Mouse (Mus musculus): ENCODE measurements around the gene Arsg. TPM values are rescaled to one million over a fixed set of nuclear protein-coding genes. Genes with fewer than 3 reads are reported as not detected.
A peak's percentile ranks its signal among the peaks of the same experiment; 100 is the strongest.
"Not testable (repeated sequence)": the region's sequence is repeated elsewhere in the genome, so short reads cannot be mapped to it uniquely, and the experiment has no call there.

Gene Arsg
- polyA plus RNA-seq, 1 experiment = 3.9 TPM

DNA sequence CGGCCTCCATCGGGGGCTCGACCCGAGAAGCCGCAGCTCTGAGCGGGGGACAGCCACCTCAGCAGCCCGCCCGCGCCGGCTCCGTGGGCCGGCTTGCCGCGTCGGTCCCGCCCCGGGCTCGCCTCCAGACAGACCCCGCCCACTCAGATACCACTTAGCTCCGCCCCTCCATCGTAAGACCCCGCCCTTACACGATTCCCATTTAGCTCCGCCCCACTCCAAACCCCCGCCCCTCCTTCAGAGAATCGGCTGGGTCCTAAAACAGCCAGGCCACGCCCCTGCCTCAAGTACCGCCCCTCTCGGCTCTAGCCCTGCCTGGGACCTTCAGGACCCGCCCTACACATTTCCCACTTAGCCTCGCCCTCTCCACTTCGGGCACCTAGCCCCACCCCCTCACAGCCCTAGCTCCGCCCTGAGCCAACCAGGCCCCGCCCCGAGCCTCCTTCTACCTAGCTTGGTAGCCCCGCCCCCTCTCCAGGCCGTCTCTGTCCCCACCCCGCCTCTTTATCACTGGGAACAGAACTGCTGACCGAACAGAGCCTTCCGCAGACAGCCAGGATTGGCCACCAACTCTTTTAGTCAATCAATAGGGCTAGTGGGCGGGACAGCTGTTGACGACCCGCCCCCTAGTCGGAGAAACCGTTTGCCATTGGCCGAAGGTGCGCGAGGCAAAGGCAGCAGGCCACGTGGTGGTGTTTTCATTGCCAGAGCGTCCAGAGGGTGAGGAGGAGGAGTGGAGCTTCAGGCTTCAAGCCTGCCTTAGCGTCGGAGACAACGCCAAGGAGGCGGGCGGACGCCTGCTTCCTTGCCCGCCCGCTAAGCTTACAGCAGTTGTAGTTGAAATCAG, 138.4 kb downstream of the Arsg start, which contains the start of gene Wipi1:
Gene Wipi1, minus strand, starts transcription at position 665 of the 847 bp plus-strand sequence.
- H3K4me3 ChIP-seq (ENCODE audit: insufficient read depth, low read length) = peak within 1 kb of the TSS; percentile 63
- TF ChIP-seq POLR2A (IDR thresholded peaks at IDR 0.05; ENCODE audit: low read depth, low read length) (peak; percentile 74), CTCF (IDR thresholded peaks at IDR 0.05; ENCODE audit: borderline replicate concordance, insufficient read depth, low read length) (no peak)
- no peaks in the 10 kb centered on the region for H3K4me1 ChIP-seq (ENCODE audit: control insufficient read depth, insufficient read depth, low read length)
- peak within 1 kb of the TSS; percentile 10 for H3K27ac ChIP-seq (ENCODE audit: insufficient read depth, low read length)

DNA sequence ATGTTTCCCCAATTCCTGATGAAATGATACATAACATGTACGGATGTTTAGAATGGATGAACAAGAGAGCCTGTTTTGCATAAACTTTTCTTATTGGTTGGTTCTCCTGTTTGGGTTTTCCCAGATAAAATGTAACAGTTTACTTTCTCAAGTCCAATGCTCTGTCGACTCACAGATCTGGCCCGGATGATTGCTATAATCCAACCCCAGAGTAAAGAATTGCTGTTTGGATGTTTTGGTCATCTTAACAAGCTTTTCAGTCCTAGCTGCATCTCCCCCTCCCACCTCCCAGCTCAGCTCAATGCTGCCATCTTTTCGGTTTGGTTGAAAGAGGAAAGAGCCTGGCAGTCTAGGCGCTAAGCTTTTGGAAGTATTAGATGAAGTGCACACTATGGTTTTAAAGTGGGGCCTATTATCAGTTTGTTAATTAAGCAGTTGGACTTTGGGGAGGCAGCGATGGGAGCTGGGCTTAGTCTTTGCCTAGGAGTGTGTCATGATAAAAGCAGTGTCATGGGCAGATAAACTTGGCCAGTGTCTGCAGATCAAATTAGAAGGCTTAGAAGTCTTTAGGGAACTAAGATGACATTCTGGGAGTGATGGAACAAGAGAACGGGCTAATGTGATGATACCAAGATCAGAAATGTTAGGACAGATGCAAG, 139.8 kb downstream of the Arsg start:
- no peaks in the 10 kb centered on the region for H3K4me1 ChIP-seq (ENCODE audit: control insufficient read depth, insufficient read depth, low read length)
- TF ChIP-seq CTCF (IDR thresholded peaks at IDR 0.05; ENCODE audit: borderline replicate concordance, insufficient read depth, low read length) (no peak), POLR2A (IDR thresholded peaks at IDR 0.05; ENCODE audit: low read depth, low read length) (no peak)
- no peak overlapping the region for H3K4me3 ChIP-seq (ENCODE audit: insufficient read depth, low read length)
- no peak overlapping the region for H3K27ac ChIP-seq (ENCODE audit: insufficient read depth, low read length)

DNA sequence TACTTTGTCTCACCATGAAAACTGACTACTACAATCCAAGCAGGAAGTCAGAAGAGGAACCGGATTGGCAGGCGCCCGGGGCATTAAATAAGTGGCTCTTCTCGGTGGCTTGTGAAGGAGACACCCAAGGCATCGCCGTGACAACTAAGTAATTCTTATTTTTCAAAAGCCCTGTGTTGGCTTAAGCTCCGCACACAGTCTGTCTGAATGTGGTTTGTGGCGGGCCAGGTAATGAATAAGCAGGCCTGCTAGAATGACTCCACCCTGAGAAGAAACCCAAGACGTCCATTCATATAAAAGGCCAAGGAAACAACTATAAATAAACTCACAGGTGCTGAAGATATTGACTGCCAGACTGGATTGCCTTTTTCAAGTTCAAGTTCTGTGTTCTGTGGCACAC, 142.1 kb downstream of the Arsg start:
- H3K27ac ChIP-seq (ENCODE audit: insufficient read depth, low read length) = no peak overlapping the region
- H3K4me3 ChIP-seq (ENCODE audit: insufficient read depth, low read length) = no peak overlapping the region
- no peaks in the 10 kb centered on the region for H3K4me1 ChIP-seq (ENCODE audit: control insufficient read depth, insufficient read depth, low read length)
- TF ChIP-seq POLR2A (IDR thresholded peaks at IDR 0.05; ENCODE audit: low read depth, low read length) (no peak), CTCF (IDR thresholded peaks at IDR 0.05; ENCODE audit: borderline replicate concordance, insufficient read depth, low read length) (no peak)

DNA sequence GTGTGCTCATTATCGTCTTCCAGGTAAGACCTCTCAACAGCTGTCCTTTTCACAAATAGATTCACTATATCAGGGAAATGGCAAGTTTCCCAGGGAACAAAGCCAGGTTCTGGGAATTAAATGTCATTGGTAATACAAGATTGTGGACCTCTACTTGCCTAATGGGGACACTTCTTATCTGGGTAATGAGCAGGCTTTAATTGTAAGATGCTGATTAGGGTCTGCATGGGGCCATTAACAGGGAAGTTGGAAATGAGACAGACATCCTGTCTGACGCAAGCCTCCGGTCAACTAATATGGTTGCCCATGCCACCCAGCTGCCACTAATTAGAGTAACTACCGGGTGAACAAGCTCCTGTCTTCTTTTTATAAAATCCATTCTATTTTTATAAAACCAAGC, 143.2 kb downstream of the Arsg start:
- Histone ChIP-seq H3K27ac (ENCODE audit: insufficient read depth, low read length) (no peak overlapping the region), H3K4me1 (ENCODE audit: control insufficient read depth, insufficient read depth, low read length) (no peaks in the 10 kb centered on the region; the same call in 1 of the 2 replicates), H3K4me3 (ENCODE audit: insufficient read depth, low read length) (no peak overlapping the region)
- TF ChIP-seq CTCF (IDR thresholded peaks at IDR 0.05; ENCODE audit: borderline replicate concordance, insufficient read depth, low read length) = no peak
- no peak for TF ChIP-seq POLR2A (IDR thresholded peaks at IDR 0.05; ENCODE audit: low read depth, low read length)

DNA sequence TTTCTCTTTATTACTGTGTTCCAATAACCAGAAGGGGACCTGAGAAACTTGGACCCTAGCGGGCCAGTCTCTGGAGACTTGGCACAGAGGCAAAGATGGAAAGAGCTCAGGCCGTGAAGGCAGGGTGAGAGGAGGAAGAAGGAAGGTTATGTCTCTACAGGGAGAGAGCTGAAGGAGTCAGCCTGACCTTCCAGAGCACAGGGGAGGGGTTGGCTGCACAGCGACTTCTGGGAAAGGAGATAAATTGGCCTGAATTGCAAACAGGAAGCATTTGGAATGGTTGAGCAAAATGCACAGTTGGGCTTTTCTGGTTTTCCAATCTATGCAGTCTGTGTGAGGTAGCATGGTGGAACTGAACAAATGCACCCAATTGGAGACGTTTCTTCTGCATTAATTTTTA, 143.6 kb downstream of the Arsg start:
- no peak for TF ChIP-seq POLR2A (IDR thresholded peaks at IDR 0.05; ENCODE audit: low read depth, low read length)
- no peak for TF ChIP-seq CTCF (IDR thresholded peaks at IDR 0.05; ENCODE audit: borderline replicate concordance, insufficient read depth, low read length)
- Histone ChIP-seq H3K27ac (ENCODE audit: insufficient read depth, low read length) (no peak overlapping the region), H3K4me1 (ENCODE audit: control insufficient read depth, insufficient read depth, low read length) (no peaks in the 10 kb centered on the region; the same call in 1 of the 2 replicates), H3K4me3 (ENCODE audit: insufficient read depth, low read length) (no peak overlapping the region)

DNA sequence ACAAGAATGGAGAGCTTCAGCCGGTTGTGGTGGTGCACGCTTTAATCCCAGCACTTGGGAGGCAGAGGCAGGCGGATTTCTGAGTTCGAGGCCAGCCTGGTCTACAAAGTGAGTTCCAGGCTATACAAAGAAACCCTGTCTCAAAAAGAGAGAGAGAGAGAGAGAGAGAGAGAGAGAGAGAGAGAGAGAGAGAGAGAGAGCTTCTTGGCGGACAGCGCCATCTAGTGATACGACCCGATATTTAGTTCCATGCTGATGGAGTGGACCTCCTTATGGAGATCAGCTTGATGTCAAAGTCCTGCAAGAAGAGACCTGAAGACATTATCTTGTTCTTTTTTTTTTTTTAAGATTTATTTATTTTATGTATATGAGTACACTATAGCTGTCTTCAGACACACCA, 145.9 kb downstream of the Arsg start:
- not testable (repeated sequence) for H3K27ac ChIP-seq (ENCODE audit: insufficient read depth, low read length); H3K4me3 ChIP-seq (ENCODE audit: insufficient read depth, low read length); H3K4me1 ChIP-seq (ENCODE audit: control insufficient read depth, insufficient read depth, low read length)
- peak; percentile 39; the same call in 1 of the 2 replicates for TF ChIP-seq CTCF (IDR thresholded peaks at IDR 0.05; ENCODE audit: borderline replicate concordance, insufficient read depth, low read length)

DNA sequence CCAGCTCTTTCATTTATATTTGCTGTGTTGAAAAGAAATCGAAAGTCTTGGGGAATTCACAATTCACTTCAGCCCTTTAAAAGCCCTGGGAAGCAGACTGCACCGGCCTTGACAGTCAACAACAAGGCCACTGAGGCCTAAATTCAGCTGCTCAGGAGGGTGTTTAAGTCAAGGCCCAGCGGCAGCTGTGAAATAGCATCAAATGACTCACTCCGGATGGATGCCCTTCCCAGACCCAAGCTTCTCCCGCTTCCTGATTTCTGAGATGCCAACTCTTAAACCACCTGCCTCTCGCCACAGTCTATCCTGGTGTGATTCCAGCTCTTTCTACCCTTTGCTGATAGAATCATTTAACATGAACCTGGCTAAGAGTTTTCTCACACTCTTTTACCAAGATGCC, 147.2 kb downstream of the Arsg start:
- no peak overlapping the region for H3K27ac ChIP-seq (ENCODE audit: insufficient read depth, low read length)
- H3K4me1 ChIP-seq (ENCODE audit: control insufficient read depth, insufficient read depth, low read length) = no peaks in the 10 kb centered on the region; the same call in 1 of the 2 replicates
- TF ChIP-seq POLR2A (IDR thresholded peaks at IDR 0.05; ENCODE audit: low read depth, low read length) = no peak
- no peak for TF ChIP-seq CTCF (IDR thresholded peaks at IDR 0.05; ENCODE audit: borderline replicate concordance, insufficient read depth, low read length)
- no peak overlapping the region for H3K4me3 ChIP-seq (ENCODE audit: insufficient read depth, low read length)

DNA sequence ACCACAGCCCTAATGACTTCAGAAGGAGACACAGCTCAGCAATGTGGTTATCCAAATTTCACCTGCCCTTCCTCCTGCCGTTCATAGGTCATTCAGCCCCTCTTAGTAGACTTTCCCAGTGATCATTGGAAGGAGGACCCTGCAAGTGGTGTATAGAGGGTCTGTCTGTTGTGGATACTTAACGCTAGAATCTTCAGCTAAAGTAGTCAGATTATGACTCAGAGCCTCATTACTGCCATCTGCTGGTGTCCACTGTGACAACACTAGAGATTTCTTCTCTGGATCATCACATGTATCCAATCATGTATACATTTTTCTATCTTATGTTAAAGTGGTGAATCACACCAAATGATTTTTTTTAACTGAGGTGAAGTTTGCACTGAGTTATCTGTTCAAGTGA, 148.0 kb downstream of the Arsg start:
- TF ChIP-seq CTCF (IDR thresholded peaks at IDR 0.05; ENCODE audit: borderline replicate concordance, insufficient read depth, low read length) = no peak
- TF ChIP-seq POLR2A (IDR thresholded peaks at IDR 0.05; ENCODE audit: low read depth, low read length) = no peak
- no peak overlapping the region for H3K27ac ChIP-seq (ENCODE audit: insufficient read depth, low read length)
- H3K4me1 ChIP-seq (ENCODE audit: control insufficient read depth, insufficient read depth, low read length) = no peaks in the 10 kb centered on the region; the same call in 1 of the 2 replicates
- H3K4me3 ChIP-seq (ENCODE audit: insufficient read depth, low read length) = no peak overlapping the region

DNA sequence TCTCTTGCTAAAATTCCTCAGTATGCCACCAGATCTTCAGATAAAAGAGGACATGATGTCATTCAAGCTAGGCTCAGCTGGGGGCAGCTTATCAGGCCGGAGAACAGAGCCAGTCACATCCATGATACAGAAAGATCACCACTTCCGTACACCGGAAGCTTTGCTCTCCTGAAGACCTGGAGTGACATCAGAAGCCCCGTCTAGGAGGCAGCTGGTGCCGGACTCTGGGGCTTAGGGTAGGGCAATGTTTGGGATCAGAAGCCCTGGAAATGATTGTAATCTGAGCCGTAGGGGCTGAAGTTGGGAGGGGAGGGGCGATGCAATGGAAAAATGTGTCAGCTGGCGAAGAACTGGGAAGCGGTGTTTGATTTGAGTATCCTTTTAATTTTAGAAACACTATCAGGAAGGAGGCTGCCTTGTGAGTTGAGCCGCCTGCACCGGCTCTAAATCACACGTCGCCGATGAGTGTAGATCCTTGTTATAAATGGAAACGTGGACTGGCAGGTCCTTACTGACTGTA, 149.4 kb downstream of the Arsg start:
- Histone ChIP-seq H3K4me1 (ENCODE audit: control insufficient read depth, insufficient read depth, low read length) (no peaks in the 10 kb centered on the region; the same call in 1 of the 2 replicates), H3K27ac (ENCODE audit: insufficient read depth, low read length) (no peak overlapping the region), H3K4me3 (ENCODE audit: insufficient read depth, low read length) (no peak overlapping the region)
- TF ChIP-seq POLR2A (IDR thresholded peaks at IDR 0.05; ENCODE audit: low read depth, low read length) = no peak
- no peak for TF ChIP-seq CTCF (IDR thresholded peaks at IDR 0.05; ENCODE audit: borderline replicate concordance, insufficient read depth, low read length)

Other genes starting within 250 kb of the Arsg start
- 0.13 and 0.33 TPM in 2 replicates for gene Rgs9, start 175.2 kb upstream of the Arsg start, polyA plus RNA-seq (2011; ENCODE audit: insufficient read length, low read depth, missing spikeins)
- 38.0 and 41.3 TPM in 2 replicates for gene Gna13, start 110.5 kb upstream of the Arsg start, polyA plus RNA-seq (2011; ENCODE audit: insufficient read length, low read depth, missing spikeins)
- gene 9930022D16Rik, start 59.5 kb upstream of the Arsg start, polyA plus RNA-seq (2011; ENCODE audit: insufficient read length, low read depth, missing spikeins) = not detected in 2 replicates
- 58.5 and 82.9 TPM in 2 replicates for gene Amz2, start 47.4 kb upstream of the Arsg start, polyA plus RNA-seq (2011; ENCODE audit: insufficient read length, low read depth, missing spikeins)
- 1.0 and 3.0 TPM in 2 replicates for gene Slc16a6, start 224 bp downstream of the Arsg start, polyA plus RNA-seq (2011; ENCODE audit: insufficient read length, low read depth, missing spikeins)
- gene Wipi1, start 138.6 kb downstream of the Arsg start, polyA plus RNA-seq (2011; ENCODE audit: insufficient read length, low read depth, missing spikeins) = 87.9 and 111 TPM in 2 replicates
- 215 and 254 TPM in 2 replicates for gene Prkar1a, start 176.0 kb downstream of the Arsg start, polyA plus RNA-seq (2011; ENCODE audit: insufficient read length, low read depth, missing spikeins)
- gene Fam20a, start 248.9 kb downstream of the Arsg start, polyA plus RNA-seq (2011; ENCODE audit: insufficient read length, low read depth, missing spikeins) = 38.4 and 44.6 TPM in 2 replicates

All from embryonic fibroblast, embryonic 13.5 days (primary cell).